Mouse (Mus musculus): ENCODE results near the gene Nup85.

Gene Nup85

DNA sequence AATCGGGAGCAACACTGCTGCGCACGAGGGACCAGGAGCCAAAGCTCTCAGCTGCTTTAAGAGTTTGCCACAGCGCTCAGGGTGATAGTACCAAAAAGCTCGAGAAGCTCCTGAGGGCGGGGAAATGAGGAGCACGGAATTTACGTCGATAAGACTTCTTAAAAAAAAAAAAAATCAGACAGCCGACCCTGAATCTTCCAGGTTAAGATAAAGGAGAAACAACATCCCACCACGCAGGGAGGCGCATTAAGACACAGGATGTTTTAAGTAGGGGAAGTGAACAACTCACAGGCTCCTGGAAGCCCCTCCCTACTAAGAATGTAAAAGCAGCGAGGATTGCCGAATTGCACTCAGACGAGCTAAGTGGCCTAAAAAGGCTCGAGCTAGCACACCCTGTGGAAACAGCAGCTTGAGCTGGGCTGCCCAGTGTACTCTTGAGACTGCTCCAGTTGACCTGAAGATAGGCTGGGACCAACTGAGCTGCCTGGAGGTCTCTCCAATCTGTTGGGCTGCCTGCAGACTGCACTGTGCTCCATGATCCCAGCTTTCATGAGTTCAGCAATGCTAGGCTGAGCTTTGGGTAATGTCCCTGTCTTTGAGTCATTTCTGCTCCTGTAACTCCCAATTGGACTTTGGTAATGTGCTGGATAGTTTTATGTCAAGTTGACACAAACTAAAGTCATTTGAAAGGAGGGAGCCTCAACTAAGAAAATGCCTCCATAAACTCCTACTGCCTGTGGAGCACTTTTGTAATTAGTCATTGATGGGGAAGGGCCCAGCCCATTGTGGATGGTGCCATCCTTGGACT lies 49.1 kb downstream of the Nup85 start:
- CTCF ChIA-PET = interaction anchor here (0.6 to 1.5 kb wide), 4 partner anchors 8 to 57 kb away, joined by 3 to 4 read pairs (median 3); no protein-coding TSS in a partner anchor

DNA sequence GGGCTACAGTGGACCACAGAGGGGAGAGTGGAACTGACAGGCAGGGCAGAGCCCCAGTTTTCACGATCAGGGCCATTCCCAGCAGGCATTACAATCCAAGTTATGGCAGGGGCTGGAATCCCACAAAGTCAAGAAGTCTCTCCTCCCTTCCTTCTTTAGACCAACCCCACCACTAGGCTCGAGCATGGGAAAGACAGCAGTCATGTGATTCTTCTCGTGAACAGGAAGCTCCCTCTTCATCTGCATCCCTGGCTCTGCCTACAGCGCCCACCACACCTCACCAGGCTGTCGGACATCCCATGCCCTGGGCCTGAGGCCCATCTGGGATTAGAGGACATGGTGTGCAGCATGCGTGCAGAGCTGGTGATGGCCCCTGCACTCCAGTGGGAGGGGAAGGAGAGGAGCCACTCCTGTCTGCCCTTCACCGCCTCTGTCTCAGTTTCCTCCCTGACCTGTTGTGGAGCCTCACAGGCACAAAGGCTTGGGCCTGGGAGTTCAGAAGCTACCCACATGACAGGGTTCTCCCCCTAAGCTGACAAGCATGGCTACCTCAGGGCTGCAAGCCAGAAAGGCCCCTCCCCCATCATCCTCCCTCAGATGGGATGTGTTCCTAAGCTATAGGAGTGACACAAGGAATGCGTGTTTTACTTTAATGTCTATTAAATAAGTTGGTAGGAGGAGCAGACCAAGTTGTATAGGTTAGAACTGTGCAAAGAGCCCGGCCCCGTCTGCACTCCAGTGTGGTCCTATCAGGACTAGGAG lies 50.3 kb downstream of the Nup85 start:
- CTCF ChIA-PET = interaction anchor here (0.8 kb wide), 1 partner anchor 27 kb away, joined by 3 read pairs; no protein-coding TSS in a partner anchor

DNA sequence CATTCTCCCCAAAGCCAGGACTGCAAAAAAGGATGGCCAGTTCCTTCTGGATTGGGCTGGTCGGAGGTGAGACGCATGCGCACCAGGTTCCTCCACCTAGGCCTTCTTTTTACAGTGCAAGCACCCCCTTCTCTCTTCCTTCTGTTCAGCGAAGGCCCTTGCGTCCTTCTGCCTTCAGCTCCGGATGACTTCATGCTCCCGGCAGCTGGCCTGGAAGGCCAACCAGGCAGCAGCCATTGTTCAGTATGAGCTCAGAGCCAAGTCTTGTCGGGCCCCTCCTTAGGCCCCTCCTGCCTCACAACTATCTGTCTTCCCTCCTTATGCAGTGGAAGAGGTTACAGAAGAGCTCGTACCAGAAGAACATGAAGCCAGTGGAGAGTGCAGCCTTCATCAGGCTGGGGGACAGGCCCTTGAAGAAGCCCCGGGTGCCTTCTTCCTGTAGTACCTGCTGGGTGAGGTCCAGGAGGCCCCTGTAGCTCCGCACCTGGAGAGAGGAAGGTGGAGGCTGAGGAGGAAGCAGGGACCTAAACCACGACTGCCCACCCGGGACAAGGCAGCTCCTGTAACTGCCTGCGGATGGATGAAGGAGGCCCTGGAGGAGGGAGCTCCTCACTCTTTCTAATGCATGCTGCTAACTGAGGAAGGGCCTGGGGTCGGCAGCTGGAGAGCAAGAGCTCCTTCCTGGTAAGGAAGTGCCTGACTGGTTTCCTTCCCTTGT lies 51.0 kb downstream of the Nup85 start:
- CTCF ChIA-PET = no interaction called here

DNA sequence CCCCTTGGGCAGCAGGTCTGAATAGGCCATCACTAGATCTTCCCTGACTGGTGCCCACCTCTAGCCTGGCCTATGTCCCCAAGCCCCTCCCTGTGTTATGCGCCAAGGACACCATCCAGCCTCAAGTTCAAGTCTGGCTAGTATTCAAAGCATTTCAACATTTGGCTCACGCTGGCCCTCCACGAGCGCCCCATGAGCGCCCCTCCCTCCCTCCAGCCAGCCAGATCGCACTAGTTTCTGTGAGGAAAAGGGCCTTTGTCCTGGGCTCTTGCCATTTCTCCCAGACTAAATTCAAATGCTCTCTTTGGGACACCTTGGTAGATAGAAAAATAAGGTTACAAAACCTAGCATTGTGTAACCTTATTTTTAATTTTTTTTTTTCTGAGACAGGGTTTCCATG lies 51.6 kb downstream of the Nup85 start:
- CTCF ChIA-PET = no interaction called here

DNA sequence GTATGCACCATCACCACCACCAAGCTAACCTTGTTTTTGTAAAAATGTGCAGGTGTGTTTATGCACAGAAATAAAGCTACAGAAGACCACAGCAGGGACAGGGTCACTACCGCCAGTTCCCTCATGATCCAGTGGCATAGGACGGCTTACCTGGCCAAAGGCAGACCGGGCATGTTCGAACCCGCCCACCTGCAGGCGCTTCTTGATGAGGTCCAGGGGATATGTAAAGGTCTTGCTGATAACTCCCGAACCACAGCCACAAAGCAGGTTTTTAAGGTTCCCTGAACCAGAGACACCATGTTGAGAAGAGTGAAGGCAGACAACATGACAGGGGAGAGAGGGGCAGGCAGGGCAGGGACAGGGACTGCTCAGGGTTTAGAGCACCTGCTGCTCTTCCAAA lies 52.1 kb downstream of the Nup85 start:
- CTCF ChIA-PET = no interaction called here

DNA sequence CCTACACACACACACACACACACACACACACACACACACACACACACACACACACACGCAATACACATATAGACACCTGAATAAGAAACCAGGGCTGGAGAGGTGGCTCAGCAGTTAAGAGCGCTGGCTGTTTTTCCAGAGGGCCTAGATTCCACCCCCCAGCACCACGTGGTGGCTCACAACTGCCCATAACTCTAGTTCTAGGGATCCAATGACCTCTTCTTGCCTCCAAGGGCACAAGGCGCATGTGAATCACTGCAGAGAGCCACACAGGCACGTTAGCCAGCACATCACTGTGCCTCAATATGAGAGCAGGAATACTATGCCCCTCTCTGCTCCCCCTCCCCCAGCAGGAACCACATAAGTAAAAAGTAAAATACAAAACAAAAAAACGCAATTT lies 52.7 kb downstream of the Nup85 start:
- CTCF ChIA-PET = no interaction called here

DNA sequence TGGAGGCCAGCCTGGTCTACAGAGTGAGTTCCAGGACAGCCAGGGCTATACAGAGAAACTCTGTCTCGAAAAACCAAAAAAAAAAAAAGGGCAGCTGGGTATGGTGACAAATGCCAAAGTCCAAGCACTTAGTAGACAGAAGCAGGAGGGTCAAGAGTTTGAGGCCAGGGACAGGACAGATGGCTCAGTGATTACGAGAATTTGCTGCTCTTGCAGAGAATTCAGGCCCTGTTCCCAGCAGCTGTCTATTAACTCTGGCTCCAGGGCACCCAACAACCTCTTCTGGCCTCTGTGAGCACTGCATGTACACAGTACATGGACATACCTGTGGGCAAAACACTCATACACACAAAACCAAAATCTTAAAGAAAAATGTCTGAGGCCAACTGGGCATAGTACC lies 53.8 kb downstream of the Nup85 start:
- CTCF ChIA-PET = no interaction called here

DNA sequence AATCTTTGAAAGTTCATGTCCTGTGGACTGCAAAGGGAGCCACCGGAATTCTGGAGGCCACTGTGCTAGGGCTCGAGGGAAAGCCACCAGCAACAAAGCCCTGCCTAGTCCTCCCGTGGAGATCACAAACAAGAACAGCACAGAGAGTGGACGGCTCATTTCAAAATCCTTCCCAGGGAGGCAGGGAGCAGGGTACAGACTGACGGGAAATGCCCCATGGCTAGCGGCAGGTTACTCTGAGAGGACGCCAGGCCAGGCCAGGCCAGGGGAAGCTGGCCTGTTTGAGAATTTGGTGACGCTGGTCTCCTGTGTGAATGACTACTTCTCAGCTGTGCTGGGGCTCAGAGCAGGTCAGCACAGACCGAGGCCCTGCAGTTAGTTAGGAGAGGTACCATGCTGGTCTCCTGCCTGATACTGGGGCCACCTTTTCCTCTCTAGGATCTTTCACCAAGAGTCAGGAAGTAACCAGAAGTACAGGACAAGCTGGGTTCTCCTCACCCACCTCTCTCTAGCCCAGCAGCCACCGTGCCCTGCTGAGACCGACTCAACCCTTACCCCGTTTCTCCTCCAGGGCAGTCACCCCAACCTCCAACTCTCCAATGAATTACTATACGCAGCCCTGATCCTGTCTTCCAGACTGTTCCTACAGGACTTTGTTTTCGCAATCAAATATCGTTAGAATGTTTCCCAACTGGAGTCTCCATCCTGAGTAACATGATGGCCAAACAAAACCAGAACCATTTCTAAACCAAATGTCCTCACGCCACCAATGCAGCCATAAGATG lies 54.7 kb downstream of the Nup85 start:
- CTCF ChIA-PET = no interaction called here

DNA sequence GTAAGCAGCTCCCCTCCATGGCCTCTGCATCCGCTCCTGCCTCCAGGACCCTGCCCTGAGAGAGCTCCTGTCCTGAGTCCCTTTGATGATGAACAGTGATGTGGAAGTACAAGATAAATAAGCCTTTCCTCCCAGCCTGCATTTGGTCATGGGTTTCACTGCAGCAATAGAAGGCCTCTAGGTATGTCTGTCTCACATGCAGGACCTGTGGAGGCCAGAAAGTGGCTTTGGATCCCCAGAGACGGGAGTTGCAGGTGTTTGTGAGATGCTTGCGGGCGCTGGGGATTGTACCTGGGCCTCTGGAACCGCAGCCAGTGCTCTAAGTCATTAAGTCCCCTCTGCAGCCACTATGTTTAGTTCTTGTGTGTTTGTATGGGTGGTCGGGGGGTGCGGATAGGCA lies 55.7 kb downstream of the Nup85 start:
- CTCF ChIA-PET = no interaction called here

DNA sequence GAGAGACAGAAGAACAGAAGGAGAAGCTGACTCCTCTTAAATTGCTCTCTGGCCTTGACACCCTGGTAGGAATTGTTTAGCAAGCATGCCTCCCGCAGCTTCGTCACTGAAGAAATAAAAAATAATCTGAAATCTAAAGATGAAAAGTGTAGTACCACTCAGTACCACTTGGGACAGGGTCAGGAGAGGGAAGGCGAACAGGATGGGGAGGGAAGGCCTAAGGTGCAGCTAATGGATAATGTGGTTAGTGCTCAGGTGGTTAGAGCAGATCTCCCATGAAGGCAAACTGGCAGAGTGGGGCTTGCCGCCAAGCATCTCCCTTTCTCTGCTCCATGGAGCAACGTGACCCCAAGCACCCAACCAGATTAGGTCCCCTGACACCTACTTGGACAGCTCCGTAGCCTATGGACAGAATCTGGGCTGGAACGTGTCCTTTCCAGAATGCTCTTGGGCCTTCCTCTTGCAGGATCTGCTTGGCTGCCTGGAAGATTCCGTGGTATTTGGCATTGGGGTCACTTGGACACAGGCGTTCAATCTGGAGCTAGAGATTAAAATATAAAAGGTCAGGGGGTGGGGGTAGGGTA lies 59.3 kb downstream of the Nup85 start:
- CTCF ChIA-PET = no interaction called here

DNA sequence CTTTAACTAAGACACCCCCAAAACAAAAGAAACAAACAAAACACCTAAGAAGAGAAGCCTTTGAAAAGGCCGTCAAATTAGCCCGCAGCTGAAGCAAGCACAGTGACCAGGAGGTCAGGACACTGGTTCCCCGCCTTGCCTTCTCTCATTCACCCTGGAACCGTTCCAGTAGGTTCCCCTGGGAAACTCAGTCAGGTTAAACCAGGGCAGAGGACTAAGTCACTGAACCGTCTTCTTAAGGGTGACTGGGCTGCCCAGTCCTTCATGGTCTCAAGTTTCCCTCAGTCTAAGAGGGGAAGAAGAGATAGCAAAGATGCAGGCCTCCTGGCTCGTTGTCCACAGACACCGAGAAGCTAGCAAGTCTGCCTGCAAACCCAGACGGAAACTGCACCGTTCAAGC lies 61.6 kb downstream of the Nup85 start:
- CTCF ChIA-PET = no interaction called here

DNA sequence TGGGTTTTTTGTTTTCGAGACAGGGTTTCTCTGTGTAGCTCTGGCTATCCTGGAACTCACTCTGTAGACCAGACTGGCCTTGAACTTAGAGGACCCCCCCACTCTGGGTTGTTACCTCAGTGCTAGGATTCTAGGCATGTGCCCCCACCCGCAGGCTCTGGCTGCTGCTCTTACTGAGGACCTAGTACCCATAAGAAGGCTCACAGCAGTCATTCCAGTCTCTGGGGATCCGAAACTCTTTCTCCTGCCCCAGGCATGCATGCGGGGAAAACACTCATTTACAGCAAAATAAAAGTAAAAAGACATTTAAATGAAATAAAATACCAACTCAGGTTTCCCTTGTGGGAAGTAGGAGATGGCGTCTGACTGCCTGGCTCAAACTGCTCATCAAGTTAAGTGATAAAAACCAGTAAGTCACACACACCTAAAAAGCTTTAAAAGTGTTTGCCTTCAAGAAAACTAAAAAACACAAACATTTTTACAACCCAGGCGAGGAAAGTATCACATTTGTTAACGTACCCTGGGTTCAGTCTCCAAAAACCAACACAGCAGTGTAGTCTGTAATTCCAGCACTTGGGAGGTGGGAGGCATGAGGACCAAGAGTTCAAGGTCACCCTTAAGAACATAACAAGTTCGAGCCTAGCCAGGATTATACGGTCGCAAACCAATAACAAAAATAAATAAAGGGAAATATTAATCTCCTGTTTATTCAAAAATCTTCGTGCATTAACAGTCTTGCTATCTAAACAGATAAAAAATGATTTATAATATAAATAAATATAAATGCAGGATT lies 62.8 kb downstream of the Nup85 start:
- CTCF ChIA-PET = interaction anchor here (0.8 kb wide), 1 partner anchor 87 kb away, joined by 3 read pairs; no protein-coding TSS in a partner anchor

DNA sequence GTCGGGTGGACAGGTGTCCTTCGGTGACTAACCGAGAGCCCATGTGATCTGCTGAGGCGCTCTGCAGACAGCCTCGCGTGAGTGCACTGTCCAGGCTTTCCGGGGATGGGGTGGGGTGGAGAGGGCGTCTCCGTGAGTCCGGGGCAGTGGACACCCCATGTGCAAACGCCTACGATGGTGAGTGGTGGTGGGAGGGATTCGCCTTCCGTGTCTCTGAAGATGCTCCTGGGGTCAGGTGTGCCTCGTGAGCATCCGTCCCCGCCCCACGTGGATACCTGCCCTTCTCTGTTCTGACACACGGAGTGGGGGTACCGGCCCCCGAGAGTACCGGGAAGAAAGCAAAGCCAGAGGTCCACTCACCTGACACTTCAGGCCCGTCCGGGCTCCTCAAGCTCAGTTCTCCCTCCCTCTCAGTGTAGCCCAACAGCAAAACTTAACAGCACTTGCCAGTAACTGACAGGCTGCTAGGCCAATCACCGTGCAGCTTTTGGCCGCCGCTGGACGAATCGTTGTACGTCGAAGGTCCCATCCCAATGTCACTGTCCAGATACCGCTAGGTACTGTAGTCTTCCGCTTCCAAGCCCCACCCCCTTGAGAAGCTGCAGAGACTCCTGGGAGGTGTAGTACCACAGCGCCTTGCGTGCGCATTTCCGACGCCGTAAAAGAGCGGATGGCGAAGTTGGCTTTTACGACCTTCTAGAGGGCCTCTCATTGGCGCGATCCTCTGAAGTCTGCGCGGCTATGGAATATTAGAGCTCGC lies 63.7 kb downstream of the Nup85 start, which contains the start of gene Slc25a19:
Gene Slc25a19, minus strand, starts transcription at position 591 of the 760 bp plus-strand sequence.
- CTCF ChIA-PET = interaction anchor here (0.8 to 0.9 kb wide), 2 partner anchors 48 to 87 kb away, joined by 3 read pairs; no protein-coding TSS in a partner anchor

DNA sequence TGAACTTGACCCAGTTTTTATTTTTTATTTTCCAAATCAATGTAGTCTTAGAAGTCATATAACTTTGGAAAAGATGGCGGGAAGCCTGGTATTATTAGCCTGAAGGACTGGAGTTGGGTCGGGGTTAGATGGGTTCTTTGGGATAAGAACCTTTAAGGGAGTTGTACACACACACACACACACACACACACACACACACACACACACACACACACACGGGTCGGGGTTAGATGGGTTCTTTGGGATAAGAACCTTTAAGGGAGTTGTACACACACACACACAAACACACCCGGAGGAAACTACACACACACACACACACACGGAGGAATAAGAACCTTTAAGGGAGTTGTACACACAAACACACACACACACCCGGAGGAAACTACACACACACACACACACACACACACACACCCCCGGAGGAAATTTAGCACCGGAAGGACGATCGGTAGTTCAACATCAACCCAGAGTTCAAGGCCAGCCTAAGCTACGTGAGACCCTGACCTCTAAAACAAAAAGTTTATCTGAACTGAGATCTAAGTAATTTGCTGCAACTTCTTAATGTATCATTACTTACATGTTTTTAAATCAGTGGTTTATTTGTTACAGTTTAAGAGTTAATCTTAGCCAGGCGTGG lies 64.3 kb downstream of the Nup85 start:
- CTCF ChIA-PET = interaction anchor here (0.9 to 1.4 kb wide), 2 partner anchors 48 to 79 kb away, joined by 3 read pairs; partner anchors contain the start of gene Grb2

DNA sequence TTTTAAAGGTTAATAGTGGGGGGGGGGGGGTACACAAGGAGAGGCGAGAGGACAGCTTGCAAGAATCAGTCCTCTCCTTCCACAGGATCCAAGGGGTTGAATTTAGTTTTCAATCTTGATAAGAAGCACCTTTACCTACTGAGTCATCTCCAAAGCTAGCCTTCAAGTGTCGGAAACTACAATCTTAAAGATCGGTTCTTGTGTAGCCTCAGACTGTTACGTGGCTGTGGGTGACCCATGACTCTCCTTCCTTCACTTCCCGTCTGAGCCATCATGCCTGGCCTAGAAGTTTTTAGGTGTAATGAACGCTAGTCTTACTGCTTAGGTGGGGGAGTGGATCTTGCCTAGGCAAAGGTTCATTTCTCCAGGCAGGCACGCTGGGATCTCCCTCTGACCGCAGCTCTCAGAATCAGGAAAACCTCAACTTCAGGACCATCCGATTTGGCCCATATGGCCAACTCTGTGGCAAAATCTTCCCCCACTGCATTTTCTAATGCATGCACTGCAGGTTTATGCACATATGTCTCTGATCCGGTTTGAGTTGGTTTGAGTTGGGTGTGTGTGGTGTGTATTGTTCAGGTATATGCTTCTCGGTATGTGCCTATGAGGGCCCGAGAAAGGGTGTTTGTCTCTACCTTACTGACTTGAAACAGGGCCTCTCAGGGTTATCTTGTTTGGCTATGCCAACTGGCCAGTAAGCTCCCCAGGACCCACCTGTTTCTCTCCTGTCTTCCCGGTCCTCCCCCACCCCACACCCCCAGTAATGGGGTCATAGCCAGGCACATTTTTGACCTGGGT lies 65.7 kb downstream of the Nup85 start:
- CTCF ChIA-PET = interaction anchor here (0.6 to 1.4 kb wide), 5 partner anchors 11 to 149 kb away, joined by 3 to 7 read pairs (median 3); partner anchors contain the start of gene Grb2

DNA sequence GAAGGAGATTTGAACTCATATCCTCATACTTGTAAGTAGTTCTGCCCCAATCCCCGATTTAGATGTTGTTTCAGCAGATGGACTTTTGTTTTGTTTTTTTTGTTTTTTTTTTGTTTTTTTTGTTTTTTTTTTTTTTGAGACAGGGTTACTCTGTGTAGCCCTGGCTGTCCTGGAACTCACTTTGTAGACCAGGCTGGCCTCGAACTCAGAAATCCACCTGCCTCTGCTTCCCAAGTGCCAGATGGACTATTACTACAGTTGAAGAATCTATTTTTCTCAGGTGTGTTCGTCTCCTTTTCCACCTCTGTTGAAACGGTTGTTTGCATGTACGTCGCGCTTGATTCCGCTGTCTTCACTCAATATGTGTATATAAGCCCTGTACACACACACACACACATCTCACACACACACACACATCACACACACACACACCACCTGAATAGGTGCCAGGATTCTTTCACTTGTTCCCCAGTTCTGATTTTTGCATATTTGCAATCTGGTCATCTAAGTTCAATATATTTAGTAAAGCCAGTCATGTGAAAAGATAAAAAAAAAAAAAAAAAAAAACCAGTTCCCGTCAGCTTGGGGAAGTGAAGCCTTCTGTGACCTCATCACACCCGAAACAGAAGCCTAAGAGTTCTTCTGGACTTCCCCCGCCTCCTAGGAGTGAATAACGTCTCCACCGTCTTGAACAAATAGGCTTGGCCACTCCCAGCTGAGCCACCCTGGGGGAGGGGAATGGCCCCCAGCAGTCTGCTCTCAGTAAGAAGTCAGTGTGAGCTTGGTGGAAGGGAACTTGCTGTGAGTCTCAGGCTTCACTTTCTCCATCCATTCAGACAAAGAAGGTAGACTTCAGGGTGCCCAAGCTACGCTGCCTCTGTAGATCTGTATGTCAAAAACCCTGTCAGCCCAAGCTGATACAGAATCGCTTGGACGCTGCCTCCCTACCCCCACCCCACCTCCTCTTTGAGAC lies 66.6 kb downstream of the Nup85 start:
- CTCF ChIA-PET = interaction anchor here (0.6 to 1.7 kb wide), 6 partner anchors 10 to 150 kb away, joined by 3 to 7 read pairs (median 4); partner anchors contain the start of gene Mif4gd

DNA sequence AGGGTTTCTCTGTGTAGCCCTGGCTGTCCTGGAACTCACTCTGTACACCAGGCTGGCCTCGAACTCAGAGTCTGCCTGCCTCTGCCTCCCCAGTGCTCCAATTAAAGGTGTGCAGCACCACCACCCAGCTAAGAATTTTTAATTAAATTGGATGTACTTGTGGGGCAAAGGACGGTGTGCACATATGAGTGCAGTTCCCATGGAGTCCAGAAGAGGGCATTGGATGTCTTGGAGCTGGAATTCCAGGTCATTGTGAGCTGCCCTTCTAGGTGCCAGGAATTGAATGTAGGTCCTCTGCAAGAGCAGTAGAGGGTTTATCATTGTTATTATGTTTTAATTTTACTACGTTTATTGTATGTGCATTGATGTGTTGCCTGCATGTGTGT lies 67.3 kb downstream of the Nup85 start:
- CTCF ChIA-PET = interaction anchor here (0.9 to 1.7 kb wide), 4 partner anchors 9 to 87 kb away, joined by 3 to 7 read pairs (median 4); partner anchors contain the start of gene Mif4gd

Data from spleen, embryonic (tissue).